Mouse (Mus musculus) spleen, postnatal 4 days (tissue): Measurements from ENCODE around the gene Tarbp2.
A peak's percentile ranks its signal among the peaks of the same experiment; 100 is the strongest.

Experiments
- DNase-seq, 2 experiments: peaks; one replicate each; pipeline ENCODE4 v3.0.0; 2022; ENCODE audit warnings: low spot score in 2 of 2

Tarbp2 gene

DNA sequence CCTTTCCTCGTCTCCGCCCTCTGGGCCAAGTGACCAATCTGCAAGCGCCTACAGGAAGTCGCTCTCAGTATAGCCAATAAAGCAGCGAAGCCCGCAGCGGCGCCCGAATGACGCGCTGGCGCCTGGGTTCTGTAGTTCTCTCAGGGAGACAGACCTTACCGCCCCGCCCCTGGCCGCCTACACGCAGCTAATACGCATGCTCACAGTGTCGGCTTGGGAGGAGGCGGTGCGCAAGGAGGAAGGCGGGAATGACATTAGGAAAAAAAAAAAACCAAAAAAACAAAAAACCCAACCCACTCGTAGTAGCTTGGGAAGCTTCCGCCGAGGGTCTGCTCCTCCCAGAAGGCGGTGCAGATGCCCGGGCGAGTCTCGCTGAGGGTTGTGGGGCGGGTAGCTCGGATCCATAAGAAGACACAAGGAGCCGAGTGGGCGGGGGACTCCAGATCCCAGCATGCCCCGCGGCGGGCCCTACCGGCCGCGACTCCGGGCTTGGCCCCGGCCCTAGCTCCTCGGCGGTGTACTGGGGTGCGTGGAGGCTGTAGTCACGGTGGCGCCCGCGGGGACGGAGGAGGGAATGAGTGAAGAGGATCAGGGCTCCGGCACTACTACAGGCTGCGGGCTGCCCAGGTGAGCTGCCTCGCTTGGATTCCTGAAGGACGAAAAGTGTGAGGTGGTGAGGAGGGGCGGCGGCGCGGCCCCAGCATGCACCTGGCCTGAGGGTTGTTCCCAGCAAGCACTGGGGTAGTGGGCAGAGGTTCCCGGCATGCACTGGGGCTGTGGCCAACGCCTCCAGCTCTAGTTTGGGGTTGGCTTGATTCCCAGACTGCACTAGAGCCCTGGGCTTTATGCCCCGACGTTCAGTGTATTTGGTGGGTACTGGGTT, at the start of gene Tarbp2:
Gene Tarbp2, plus strand, starts transcription at position 217 of the 883 bp plus-strand sequence.
- DNase-seq = peak; percentile 98 to 99

DNA sequence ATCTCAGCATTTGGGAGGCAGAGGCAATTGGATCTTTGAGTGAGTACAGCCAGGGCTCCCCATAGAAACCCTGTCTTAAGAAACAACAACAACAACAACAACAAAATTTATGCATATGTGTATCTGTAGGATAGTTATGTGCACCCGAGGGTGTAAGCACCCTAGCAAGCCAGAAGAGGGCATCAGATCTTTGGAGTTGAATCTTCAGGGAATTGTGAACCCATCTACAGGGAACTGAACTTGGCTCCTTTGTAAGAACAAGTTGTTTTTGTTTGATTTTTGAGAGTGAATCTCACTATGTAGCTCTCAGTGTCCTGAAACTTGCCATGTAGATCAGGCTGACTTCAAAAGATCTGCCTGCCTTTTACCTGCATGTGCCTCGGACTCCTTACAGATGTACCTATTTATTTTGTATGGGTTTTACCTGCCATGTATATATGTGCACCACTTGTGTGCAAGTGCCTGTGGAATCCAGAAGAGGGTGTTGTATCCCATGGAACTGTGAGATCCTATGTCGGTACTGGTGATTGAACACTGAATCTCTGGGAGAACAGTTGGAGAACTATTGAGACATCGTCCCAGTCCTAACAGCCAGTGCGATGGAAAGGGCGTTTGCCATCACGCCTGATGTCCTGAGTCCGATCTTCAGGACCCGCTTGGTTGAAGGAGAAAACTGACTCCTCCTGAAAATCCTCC, 49.2 kb upstream of the Tarbp2 start:
- no peak for DNase-seq

GRCm38 (mm10) chr15:102470183-102470604, 47.8 kb upstream of the Tarbp2 start, which contains the start of gene Pcbp2:
Gene Pcbp2 (plus strand): TSS chr15:102470539.
- peak; percentile 95 to 96 for DNase-seq

GRCm38 (mm10) chr15:102470605-102471294, 47.2 kb upstream of the Tarbp2 start:
- peak; percentile 71 to 88 for DNase-seq

DNA sequence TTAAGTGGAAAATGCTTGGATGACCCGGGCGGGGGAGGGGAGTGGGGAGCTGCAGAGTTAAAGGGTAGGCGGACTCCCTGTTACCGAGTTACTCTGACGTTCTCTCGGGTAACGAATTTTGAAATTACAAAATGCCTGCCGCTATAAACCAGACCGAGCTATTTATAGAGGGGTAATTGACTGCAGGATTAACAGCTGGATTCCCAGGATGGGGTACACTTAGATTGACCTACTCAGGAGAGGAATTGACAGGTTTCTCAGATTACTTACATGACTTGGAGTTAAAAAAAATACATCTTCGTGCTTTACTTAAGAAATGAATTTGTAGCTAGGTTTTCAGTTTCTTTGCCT, 46.7 kb upstream of the Tarbp2 start:
- no peak for DNase-seq

GRCm38 (mm10) chr15:102471727-102472126, 46.3 kb upstream of the Tarbp2 start:
- DNase-seq = no peak

- no peak for DNase-seq
Measured at GRCm38 (mm10) chr15:102473246-102473645, 44.7 kb upstream of the Tarbp2 start.

DNA sequence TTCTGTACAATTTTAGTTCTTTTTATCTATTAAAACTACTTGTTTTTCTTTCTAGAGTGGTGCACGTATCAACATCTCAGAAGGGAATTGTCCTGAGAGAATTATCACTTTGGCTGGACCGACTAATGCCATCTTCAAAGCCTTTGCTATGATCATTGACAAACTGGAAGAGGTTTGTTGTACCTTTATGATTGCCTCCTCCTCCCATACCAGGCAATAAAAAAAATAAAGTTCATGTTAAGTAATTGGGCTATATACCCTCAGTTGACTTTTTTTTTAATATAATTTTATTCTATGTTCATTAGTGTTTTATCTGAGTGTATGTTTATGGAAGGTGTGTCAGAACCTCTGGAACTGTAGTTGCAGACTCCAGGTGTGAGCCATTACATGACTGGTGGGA, 43.5 kb upstream of the Tarbp2 start:
- DNase-seq = no peak

DNA sequence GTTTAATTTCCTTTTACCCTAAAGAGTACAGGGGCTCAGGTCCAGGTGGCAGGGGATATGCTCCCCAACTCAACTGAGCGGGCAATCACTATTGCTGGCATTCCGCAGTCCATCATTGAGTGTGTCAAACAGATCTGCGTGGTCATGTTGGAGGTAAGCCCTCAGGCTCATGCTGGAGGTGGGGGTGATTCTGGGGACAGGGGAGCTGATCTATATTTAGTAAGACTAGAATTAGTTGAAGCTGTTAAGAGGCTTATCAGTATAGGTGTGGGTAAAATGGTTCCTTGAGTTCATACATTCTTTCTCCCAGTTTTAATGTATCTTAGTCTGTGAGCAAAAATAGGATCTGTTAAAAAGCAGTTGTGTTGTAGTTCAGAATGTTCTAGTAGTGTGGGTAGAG, 34.9 kb upstream of the Tarbp2 start:
- no peak for DNase-seq

DNA sequence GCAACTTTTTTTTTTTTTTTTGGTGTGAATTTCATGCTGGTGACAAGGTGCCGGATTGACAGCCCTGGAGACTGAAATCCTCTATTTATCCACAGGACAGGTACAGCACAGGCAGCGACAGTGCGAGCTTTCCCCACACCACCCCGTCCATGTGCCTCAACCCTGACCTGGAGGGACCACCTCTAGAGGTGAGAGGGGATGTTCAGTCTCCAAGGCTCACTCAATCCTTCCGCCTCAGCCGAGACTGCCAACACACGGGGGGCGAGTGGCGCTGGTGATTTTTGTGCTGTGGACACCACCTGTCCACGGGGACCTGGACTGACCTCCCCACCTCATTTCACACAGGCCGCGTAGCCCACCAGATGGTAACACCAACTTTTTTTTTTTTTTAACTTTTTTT, 32.1 kb upstream of the Tarbp2 start:
- no peak for DNase-seq

GRCm38 (mm10) chr15:102487664-102488063, 30.3 kb upstream of the Tarbp2 start:
- DNase-seq = no peak

GRCm38 (mm10) chr15:102498322-102498721, 19.7 kb upstream of the Tarbp2 start:
- no peak for DNase-seq

DNA sequence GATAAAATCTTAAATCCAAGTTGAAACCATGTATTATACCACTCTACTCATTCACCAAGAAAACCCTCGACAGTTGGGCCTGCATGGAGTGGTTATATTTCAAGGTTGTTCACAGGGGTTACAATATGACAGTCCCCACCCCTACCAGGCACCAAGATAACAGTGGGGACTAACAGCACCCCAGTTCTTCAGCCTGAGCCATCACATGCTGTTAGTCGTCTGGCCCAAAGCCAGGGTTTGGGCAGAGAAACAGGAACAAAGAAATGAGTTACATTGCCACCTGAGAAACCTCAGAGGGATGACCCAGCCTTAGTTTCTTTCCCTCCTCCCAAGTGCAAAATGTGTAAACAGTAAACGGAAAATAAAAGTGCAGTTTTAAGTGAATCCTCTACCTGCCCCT, 18.6 kb upstream of the Tarbp2 start:
- DNase-seq = no peak

GRCm38 (mm10) chr15:102499851-102500250, 18.1 kb upstream of the Tarbp2 start:
- DNase-seq = no peak

DNA sequence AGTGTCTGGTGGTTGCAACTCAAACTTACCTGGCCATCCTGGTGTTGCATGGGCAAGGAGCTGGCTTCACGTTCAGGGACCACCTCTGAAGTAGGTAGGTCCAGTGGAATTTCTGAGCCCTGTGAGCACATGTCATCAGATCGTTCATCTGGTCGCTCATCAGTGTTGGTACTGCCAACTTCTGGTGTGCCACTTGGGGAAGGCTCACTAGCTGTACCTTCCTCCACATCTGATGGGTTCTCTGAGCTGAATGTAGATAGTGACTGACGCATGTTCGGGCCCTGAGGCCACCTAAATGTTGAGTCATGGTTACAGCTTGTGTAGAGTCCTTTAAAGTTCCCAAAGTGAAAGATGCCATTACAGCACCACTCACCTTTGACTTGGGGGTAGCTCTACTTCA, 17.5 kb upstream of the Tarbp2 start:
- no peak for DNase-seq

GRCm38 (mm10) chr15:102501084-102501814, 16.7 kb upstream of the Tarbp2 start:
- DNase-seq = peak in 1 of 2 experiments; percentile 61

- no peak for DNase-seq
Measured at GRCm38 (mm10) chr15:102502254-102502840, 15.6 kb upstream of the Tarbp2 start.

DNA sequence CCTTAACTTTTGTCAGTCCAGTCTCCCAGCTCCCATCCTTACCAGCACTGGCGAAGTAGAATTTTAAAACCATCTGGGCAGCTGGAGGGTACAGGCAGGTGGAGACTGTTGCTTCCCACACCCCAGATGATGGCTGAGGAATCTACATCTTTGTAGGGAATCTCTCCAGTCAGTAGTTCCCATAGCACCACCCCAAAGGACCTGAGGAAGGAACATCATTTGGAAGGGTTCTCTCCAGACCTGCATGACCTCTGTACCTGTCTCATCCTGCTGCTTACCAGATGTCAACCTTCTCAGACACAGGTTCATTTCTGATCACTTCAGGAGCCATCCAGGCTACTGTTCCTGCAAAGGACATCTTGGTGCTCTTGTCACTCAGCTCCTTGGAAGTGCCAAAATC, 14.5 kb upstream of the Tarbp2 start, which contains the start of gene Gm10337:
Gene Gm10337, plus strand, starts transcription at position 276 of the 400 bp plus-strand sequence.
- peak in 1 of 2 experiments; percentile 51 for DNase-seq

- DNase-seq = peak in 1 of 2 experiments; percentile 44
Measured at GRCm38 (mm10) chr15:102503924-102504782, 13.8 kb upstream of the Tarbp2 start.
